ENCODE assay signal across 15 mouse cellular contexts in genomic region chr17:65656731-65657130, GRCm38 (mm10). TPM values are rescaled to one million over a fixed set of nuclear protein-coding genes. Genes with fewer than 3 reads are reported as not detected.
"Had no signal": no experiment of that assay in that cellular context is flagged by ENCODE, and none has a peak within 500 bp of the region (broad histone marks: within the 10 kb centered on the region; RNA-seq: fewer than 3 reads in every experiment).

No protein-coding gene starts in this region.

- H3K4me1 ChIP-seq: intestine, embryonic 15.5 days; limb, embryonic 13.5 days; lung, embryonic 15.5 days; midbrain, embryonic 10.5 days; neural tube, embryonic 15.5 days had no signal

- H3K27ac ChIP-seq: intestine, embryonic 15.5 days; layer of hippocampus, adult 2 months; limb, embryonic 13.5 days; midbrain, embryonic 10.5 days; neural tube, embryonic 15.5 days; stomach, postnatal 0 days had no signal

- H3K9ac ChIP-seq: intestine, embryonic 15.5 days; limb, embryonic 13.5 days; lung, embryonic 15.5 days; neural tube, embryonic 15.5 days had no signal

- H3K4me3 ChIP-seq: intestine, embryonic 15.5 days; layer of hippocampus, adult 2 months; limb, embryonic 13.5 days; lung, embryonic 15.5 days; midbrain, embryonic 10.5 days; myocyte; neural tube, embryonic 15.5 days had no signal

- H3K36me3 ChIP-seq: intestine, embryonic 15.5 days; lung, embryonic 15.5 days had no signal

- H3K27me3 ChIP-seq: intestine, embryonic 15.5 days; limb, embryonic 13.5 days; lung, embryonic 15.5 days; neural tube, embryonic 15.5 days had no signal

- H3K4me2 ChIP-seq: intestine, embryonic 15.5 days; limb, embryonic 13.5 days; lung, embryonic 15.5 days; neural tube, embryonic 15.5 days had no signal

- DNase-seq: kidney, adult 8-10 months; kidney, postnatal 25 days; left cerebral cortex, postnatal 4 days; lung, postnatal 36 days; midbrain, embryonic 14.5 days; thymus, postnatal 36 days had no signal

- ATAC-seq: intestine, embryonic 15.5 days had no signal

- H3K9me3 ChIP-seq: intestine, embryonic 15.5 days; limb, embryonic 13.5 days; lung, embryonic 15.5 days; midbrain, embryonic 10.5 days; neural tube, embryonic 15.5 days had no signal

RNA-seq across cellular contexts. Expression of gene Txndc2, which starts 14.8 kb away (rescaled TPM):
- polyA plus RNA-seq: intestine, embryonic 15.5 days; liver, embryonic 16.5 days; lung, embryonic 15.5 days; midbrain, embryonic 10.5 days; stomach, postnatal 0 days had no signal
